In genomic region chr11:88098787-88099598, GRCm38 (mm10) we compare ENCODE assay signal across 8 mouse cellular contexts. TPM values are rescaled to one million over a fixed set of nuclear protein-coding genes. Genes with fewer than 3 reads are reported as not detected.
DNase-seq lines count a peak whose midpoint lies in the region; ATAC-seq lines count a peak whose summit lies in the region.

No protein-coding gene starts in this region.

- peak; percentile 60 for ATAC-seq in hindbrain, embryonic 14.5 days (ENCODE audit: low FRiP score)

- peak overlapping the region; percentile 98 for H3K9ac ChIP-seq in hindbrain, embryonic 14.5 days

- 1% methylated on average over 81 of the region's 95 CpGs for WGBS in hindbrain, embryonic 14.5 days

- peaks cover 33% of the 10 kb centered on the region for H3K4me1 ChIP-seq in hindbrain, embryonic 14.5 days (replicated peaks; ENCODE audit: control insufficient read depth, insufficient read depth, low read length)

- H3K27me3 ChIP-seq in hindbrain, embryonic 14.5 days (ENCODE audit: control insufficient read depth, insufficient read depth, low read length), result no peaks in the 10 kb centered on the region

- DNase-seq in MN1 (ENCODE audit: low spot score), result peak; percentile 75
- peak; percentile 77 for DNase-seq in cerebellum, adult 8-10 months
- peak; percentile 42 to 61 for DNase-seq in frontal cortex, postnatal 14 days (ENCODE audit: low spot score in 2 of 2)
- DNase-seq in hindbrain, embryonic 14.5 days (ENCODE audit: low spot score), result peak; percentile 77
- peak; percentile 71 to 81 for DNase-seq in left cerebral cortex, adult 18-20 months (ENCODE audit: low spot score in 2 of 2)
- DNase-seq in lung, postnatal 4 days, result peak; percentile 87 to 89
- DNase-seq in retina, postnatal 7 days (ENCODE audit: low read depth, low spot score), result peak; percentile 57
- peak; percentile 83 for DNase-seq in urinary bladder, adult 2 months (ENCODE audit: low spot score)

- no peaks in the 10 kb centered on the region for H3K36me3 ChIP-seq in hindbrain, embryonic 14.5 days (replicated peaks; ENCODE audit: control insufficient read depth, insufficient read depth)

- peak overlapping the region; percentile 93 for H3K4me3 ChIP-seq in hindbrain, embryonic 14.5 days (replicated peaks; ENCODE audit: low read length)

- peak overlapping the region; percentile 91 for H3K27ac ChIP-seq in hindbrain, embryonic 14.5 days

- peak overlapping the region; percentile 78 for H3K4me2 ChIP-seq in hindbrain, embryonic 14.5 days (replicated peaks)

- no peaks in the 10 kb centered on the region for H3K9me3 ChIP-seq in hindbrain, embryonic 14.5 days (ENCODE audit: control insufficient read depth, low read length)

RNA-seq across cellular contexts. Expression of gene Cuedc1, which starts 1.1 kb away (rescaled TPM):
- polyA plus RNA-seq in hindbrain, embryonic 14.5 days (2014; fragmentation: Nextera tagmentation; extraction: Ambion mirVana), result 32.4 and 37.8 TPM in 2 replicates
- total RNA-seq in left cerebral cortex, adult 18-20 months (2021), result 10 to 100 TPM; 27.4 to 28.5 TPM
- 62.4 and 86.0 TPM in 2 replicates for polyA plus RNA-seq in urinary bladder, adult 2 months (2012; rRNA removed)

RNA-seq across cellular contexts. Expression of gene Vezf1, which starts 30.9 kb away (rescaled TPM):
- polyA plus RNA-seq in hindbrain, embryonic 14.5 days (2014; fragmentation: Nextera tagmentation; extraction: Ambion mirVana), result 48.3 and 50.2 TPM in 2 replicates
- total RNA-seq in left cerebral cortex, adult 18-20 months (2021), result 10 to 100 TPM; 28.1 to 29.4 TPM
- polyA plus RNA-seq in urinary bladder, adult 2 months (2012; rRNA removed), result 33.6 and 47.4 TPM in 2 replicates

RNA-seq across cellular contexts. Expression of gene Srsf1, which starts 51.8 kb away (rescaled TPM):
- 252 and 290 TPM in 2 replicates for polyA plus RNA-seq in hindbrain, embryonic 14.5 days (2014; fragmentation: Nextera tagmentation; extraction: Ambion mirVana)
- total RNA-seq in left cerebral cortex, adult 18-20 months (2021), result 100 to 1,000 TPM; 179 to 200 TPM
- polyA plus RNA-seq in urinary bladder, adult 2 months (2012; rRNA removed), result 240 and 325 TPM in 2 replicates

Comparison
In these comparisons a context has a peak if more than half of its experiments do, and no peak if none do; other contexts are left out.
1. Peak in every context shown above with its lines: DNase-seq, ATAC-seq, H3K4me3 ChIP-seq and H3K27ac ChIP-seq.